Mouse (Mus musculus): ENCODE results near the gene Helz. TPM values are rescaled to one million over a fixed set of nuclear protein-coding genes. Genes with fewer than 3 reads are reported as not detected.
"Not testable (repeated sequence)": the region's sequence is repeated elsewhere in the genome, so short reads cannot be mapped to it uniquely, and the experiment has no call there.

The Helz gene
- polyA plus RNA-seq, 1 experiment from 2014 or later = 22.9 TPM

DNA sequence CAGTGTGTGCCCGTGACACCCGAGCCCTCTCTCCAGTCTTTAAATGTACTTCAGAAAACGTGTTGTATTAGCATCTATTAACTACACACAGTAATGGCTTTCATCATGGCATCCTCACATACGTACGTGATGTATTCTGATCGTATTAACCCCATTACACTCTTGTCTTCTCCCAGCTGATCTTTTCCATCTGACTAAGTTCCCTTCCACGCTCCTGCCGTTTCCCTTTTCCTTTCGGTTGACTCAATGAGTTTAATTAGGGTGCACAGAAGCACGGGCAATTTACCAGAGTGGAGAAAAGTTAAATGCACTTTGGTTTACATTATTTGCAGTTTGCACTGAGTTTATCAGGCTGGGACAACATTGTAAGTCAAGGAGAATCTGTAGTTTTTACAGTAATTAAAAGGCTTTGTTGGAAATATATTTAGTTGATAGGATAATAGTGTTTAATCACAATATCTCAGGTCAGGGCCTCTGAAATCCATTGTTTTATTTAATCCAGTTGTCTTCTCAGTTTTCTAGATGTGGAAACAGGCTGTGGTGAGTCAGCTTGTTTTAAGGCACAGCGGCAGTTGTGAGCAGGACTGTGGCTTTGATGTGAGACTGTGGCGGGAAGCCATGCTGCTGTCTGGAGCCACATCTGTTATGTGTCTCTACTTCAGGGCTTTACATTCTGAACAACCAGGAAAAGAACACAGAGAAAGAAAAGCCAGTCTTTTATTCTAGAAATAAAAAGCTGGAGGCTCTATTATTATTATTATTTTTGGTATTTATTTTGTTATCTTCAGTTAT lies 37.1 kb downstream of the Helz start:
- ATAC-seq (replicated peaks; ENCODE audit: low FRiP score) = no peak
- peak overlapping the region; percentile 2; the same call in 1 of the 2 replicates for H3K27ac ChIP-seq
- no peaks in the 10 kb centered on the region for H3K27me3 ChIP-seq
- H3K4me1 ChIP-seq = 0 out of 2 replicates have a peak, but pooled peaks cover 15% of the 10 kb centered on the region
- no peaks in the 10 kb centered on the region for H3K9me3 ChIP-seq (replicated peaks)
- no peak overlapping the region for H3K4me3 ChIP-seq (replicated peaks)
- H3K4me2 ChIP-seq = no peak overlapping the region
- WGBS = 51% methylated on average over 12 of the region's 12 CpGs
- no peak overlapping the region for H3K9ac ChIP-seq
- peaks cover 44% of the 10 kb centered on the region for H3K36me3 ChIP-seq

DNA sequence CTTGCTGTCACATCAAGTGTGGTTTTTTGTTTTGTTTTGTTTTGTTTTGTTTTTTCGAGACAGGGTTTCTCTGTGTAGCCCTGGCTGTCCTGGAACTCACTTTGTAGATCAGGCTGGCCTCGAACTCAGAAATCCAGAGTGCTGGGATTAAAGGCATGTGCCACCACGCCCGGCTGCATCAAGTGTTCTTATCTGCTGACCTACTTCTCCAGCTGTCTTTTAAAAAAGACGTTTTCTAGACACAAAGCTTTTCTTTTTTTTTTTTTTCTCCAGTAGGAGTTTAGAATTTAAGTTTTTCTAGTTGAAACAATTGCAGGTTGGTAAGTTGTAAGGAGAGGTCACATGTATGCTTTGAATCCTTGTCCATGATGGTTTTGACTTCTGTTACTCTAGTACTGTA lies 38.4 kb downstream of the Helz start:
- not testable (repeated sequence) for ATAC-seq (replicated peaks; ENCODE audit: low FRiP score); H3K27ac ChIP-seq; H3K9me3 ChIP-seq (replicated peaks); H3K27me3 ChIP-seq; H3K4me2 ChIP-seq; H3K4me3 ChIP-seq (replicated peaks); H3K9ac ChIP-seq
- peaks cover 39% of the 10 kb centered on the region for H3K36me3 ChIP-seq
- WGBS = 84% methylated on average over 5 of the region's 5 CpGs
- 0 out of 2 replicates have a peak, but pooled peaks cover 15% of the 10 kb centered on the region for H3K4me1 ChIP-seq

DNA sequence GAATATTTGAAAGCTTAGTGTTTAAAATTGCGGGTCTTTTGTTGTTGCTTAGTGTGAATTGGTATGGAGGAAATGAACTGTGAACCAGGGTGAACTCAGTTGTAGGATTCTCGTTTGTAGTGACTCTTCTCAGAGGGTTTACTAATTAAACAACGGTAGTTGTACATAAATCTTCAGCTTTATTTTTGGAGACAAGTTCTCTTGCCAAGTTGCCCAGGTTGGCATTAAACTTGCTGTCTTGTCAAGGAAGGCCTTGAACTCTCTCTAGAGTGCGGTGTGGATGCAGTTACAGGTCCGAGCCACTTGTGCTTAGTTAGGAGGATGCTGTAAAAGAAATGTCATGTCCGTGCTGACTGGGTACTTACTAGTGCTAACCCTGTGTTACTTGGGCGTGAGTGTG lies 39.4 kb downstream of the Helz start:
- WGBS = 79% methylated on average over 7 of the region's 7 CpGs
- H3K4me2 ChIP-seq = no peak overlapping the region

DNA sequence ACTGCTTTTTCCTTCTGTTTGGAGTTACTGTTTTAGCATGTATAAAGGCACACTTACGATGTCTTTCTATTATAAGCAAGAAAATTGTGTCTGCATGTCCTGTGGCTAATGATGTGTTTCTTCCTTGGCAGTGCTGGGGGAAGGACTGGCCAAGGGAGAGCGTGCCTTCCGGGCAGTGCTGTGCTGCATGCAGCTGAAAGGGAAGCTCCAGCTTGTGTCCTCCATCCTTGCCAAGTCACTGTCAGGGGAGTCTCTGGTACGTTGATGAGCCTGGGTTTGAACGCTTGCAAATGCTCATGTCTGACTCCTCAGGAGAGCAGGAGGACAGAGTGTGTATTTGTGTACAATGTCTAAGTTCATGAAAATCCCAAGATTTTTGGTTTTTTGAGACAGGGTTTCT lies 44.8 kb downstream of the Helz start:
- Histone ChIP-seq H3K4me1 (no peaks in the 10 kb centered on the region), H3K4me2 (no peak overlapping the region), H3K9me3 (replicated peaks) (no peaks in the 10 kb centered on the region), H3K4me3 (replicated peaks) (no peak overlapping the region), H3K27me3 (no peaks in the 10 kb centered on the region), H3K9ac (no peak overlapping the region), H3K27ac (no peak overlapping the region), H3K36me3 (peaks cover 69% of the 10 kb centered on the region)
- no peak for ATAC-seq (replicated peaks; ENCODE audit: low FRiP score)
- 94% methylated on average over 5 of the region's 5 CpGs for WGBS

More for the DNA sequence above, 39.4 kb downstream of the Helz start:
- ATAC-seq (replicated peaks; ENCODE audit: low FRiP score) = no peak
- Histone ChIP-seq H3K4me1 (0 out of 2 replicates have a peak, but pooled peaks cover 15% of the 10 kb centered on the region), H3K9me3 (replicated peaks) (no peaks in the 10 kb centered on the region), H3K27me3 (no peaks in the 10 kb centered on the region), H3K4me3 (replicated peaks) (no peak overlapping the region), H3K27ac (no peak overlapping the region), H3K36me3 (peaks cover 39% of the 10 kb centered on the region), H3K9ac (no peak overlapping the region)

DNA sequence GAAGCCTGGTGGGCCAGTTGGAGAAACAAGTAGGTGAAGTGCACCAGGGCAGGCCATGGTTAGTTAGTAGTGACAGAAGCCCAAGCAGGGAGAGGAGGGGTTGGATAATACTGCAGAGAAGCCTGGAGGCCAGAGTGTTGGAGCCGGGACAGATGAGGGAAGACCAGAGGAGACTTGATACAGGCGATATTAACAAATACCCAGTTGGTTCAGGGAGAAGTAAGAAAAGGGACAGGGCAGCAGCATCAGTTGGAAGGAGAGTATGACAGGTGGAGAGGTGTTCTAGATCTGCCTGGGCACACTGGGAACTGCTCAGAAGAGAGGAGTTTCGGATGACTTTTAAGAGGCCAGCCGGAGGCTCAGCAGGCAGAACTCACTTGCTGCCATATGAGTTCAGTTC lies 49.7 kb downstream of the Helz start:
- Histone ChIP-seq H3K36me3 (peaks cover 83% of the 10 kb centered on the region), H3K9me3 (replicated peaks) (no peaks in the 10 kb centered on the region), H3K4me1 (no peaks in the 10 kb centered on the region), H3K27me3 (no peaks in the 10 kb centered on the region), H3K27ac (no peak overlapping the region), H3K4me2 (no peak overlapping the region), H3K4me3 (replicated peaks) (no peak overlapping the region), H3K9ac (no peak overlapping the region)
- WGBS = 98% methylated on average over 4 of the region's 4 CpGs
- no peak for ATAC-seq (replicated peaks; ENCODE audit: low FRiP score)

DNA sequence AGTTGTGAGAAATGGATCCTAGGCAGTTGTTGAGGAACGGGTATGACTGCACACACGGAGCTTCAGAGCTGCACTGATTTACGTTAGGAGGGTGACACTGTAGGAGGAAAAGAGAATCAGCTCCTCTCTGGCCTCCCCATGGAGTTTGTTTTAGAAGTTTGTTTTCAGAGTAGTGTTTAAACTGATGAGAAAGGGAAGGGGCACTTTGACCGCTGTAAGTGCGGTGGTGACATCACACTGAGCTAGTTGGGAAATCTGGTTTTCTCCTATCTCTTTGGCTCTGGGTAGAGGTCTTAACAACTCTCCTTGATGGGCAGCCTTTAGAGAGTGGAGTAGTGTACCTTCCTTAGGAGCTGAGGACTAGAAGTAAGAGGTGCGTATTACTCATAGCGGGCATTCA lies 58.0 kb downstream of the Helz start:
- Histone ChIP-seq H3K4me3 (replicated peaks) (no peak overlapping the region), H3K9ac (no peak overlapping the region), H3K4me2 (no peak overlapping the region), H3K27me3 (no peaks in the 10 kb centered on the region), H3K27ac (no peak overlapping the region), H3K4me1 (0 out of 2 replicates have a peak, but pooled peaks cover 4% of the 10 kb centered on the region), H3K36me3 (peaks cover 72% of the 10 kb centered on the region), H3K9me3 (replicated peaks) (no peaks in the 10 kb centered on the region)
- WGBS = 84% methylated on average over 7 of the region's 7 CpGs
- ATAC-seq (replicated peaks; ENCODE audit: low FRiP score) = no peak

DNA sequence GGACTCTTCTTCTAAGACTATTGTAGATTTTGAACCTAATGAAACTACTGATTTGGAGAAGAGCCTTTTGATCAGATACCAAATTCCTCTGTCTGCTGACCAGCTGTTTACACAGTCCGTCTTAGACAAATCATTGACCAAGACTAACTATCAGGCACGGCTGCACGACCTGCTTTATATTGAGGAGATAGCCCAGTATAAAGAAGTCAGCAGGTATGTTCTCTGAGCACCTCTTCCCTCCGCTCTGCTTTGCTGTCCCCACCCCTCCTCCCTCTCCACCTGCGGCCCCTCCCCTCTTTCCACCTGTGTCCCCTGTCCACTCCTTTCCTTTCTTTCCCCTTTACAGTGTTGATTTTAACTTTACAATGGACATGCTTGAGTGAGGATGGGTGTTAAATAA lies 66.2 kb downstream of the Helz start:
- Histone ChIP-seq H3K9me3 (replicated peaks) (no peaks in the 10 kb centered on the region), H3K9ac (no peak overlapping the region), H3K4me2 (no peak overlapping the region), H3K36me3 (peaks cover 57% of the 10 kb centered on the region), H3K27me3 (no peaks in the 10 kb centered on the region), H3K4me1 (no peaks in the 10 kb centered on the region), H3K27ac (no peak overlapping the region), H3K4me3 (replicated peaks) (no peak overlapping the region)
- WGBS = 73% methylated on average over 5 of the region's 5 CpGs
- no peak for ATAC-seq (replicated peaks; ENCODE audit: low FRiP score)

DNA sequence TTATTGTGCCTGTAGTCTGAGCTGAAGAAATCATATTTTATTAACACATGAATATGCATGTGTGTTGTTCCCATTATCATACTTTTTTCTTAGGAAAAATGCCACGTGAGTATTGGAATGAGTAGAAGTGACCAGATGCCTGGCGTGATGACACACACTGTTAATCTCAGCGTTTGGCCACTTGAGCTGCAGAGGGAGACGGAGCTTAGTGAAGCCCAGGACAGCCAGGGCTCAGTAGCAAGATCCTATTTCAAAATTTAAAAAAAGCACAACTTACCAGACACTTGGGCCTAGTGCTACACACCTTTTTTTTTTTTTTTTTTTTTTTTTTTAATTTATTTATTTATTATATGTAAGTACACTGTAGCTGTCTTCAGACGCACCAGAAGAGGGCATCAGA lies 68.0 kb downstream of the Helz start:
- no peaks in the 10 kb centered on the region for H3K9me3 ChIP-seq (replicated peaks)
- no peak overlapping the region for H3K9ac ChIP-seq
- no peaks in the 10 kb centered on the region for H3K4me1 ChIP-seq
- H3K27ac ChIP-seq = no peak overlapping the region
- peaks cover 69% of the 10 kb centered on the region for H3K36me3 ChIP-seq
- 81% methylated on average over 5 of the region's 5 CpGs for WGBS
- H3K27me3 ChIP-seq = no peaks in the 10 kb centered on the region
- no peak for ATAC-seq (replicated peaks; ENCODE audit: low FRiP score)
- no peak overlapping the region for H3K4me3 ChIP-seq (replicated peaks)
- H3K4me2 ChIP-seq = no peak overlapping the region

DNA sequence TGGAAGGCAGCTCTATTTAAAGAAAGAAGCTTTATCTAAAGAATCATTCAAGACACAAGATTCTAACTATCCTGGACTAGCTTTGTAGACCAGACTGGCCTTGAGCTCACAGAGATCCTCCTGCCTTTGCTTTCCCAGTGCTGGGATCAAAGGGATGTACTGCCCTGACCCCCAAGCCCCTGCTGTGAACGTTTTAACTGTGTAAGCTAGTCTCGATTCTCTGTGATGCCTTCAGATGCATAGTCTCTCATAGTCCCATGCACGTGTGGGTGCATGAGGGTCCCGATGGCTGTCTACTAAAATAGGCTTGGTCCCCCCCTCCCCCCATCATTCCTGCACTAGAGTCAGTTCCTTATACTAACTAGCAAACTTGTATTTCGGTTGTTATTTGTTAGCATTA lies 70.2 kb downstream of the Helz start:
- no peak overlapping the region for H3K4me3 ChIP-seq (replicated peaks)
- H3K4me1 ChIP-seq = no peaks in the 10 kb centered on the region
- ATAC-seq (replicated peaks; ENCODE audit: low FRiP score) = no peak
- H3K9ac ChIP-seq = no peak overlapping the region
- WGBS = 61% methylated on average over 5 of the region's 5 CpGs
- H3K27ac ChIP-seq = no peak overlapping the region
- no peaks in the 10 kb centered on the region for H3K27me3 ChIP-seq
- H3K36me3 ChIP-seq = peaks cover 74% of the 10 kb centered on the region
- no peak overlapping the region for H3K4me2 ChIP-seq
- no peaks in the 10 kb centered on the region for H3K9me3 ChIP-seq (replicated peaks)

DNA sequence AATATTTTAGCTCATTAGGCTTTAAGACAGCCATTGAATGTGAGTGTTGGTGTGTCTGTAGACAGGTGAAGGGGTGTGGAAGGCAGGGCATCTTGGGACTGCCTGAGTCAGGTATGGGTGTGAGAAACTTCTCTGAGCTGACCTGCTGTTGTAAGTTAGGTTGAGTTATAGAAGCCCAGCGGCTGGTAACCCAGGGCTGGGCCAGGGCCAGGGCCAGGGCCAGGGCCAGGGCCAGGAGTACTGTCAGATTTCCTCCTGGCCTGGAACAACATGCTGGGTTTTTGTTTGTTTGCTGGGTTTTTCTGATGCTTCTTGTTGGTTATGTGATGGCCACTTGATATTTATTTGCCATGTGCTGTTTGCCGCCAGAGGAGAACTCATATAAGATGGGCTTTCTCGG lies 76.9 kb downstream of the Helz start:
- no peak for ATAC-seq (replicated peaks; ENCODE audit: low FRiP score)
- H3K4me2 ChIP-seq = no peak overlapping the region
- H3K4me3 ChIP-seq (replicated peaks) = no peak overlapping the region
- H3K9ac ChIP-seq = no peak overlapping the region
- H3K27me3 ChIP-seq = no peaks in the 10 kb centered on the region
- no peak overlapping the region for H3K27ac ChIP-seq
- H3K36me3 ChIP-seq = peaks cover 70% of the 10 kb centered on the region
- 98% methylated on average over 3 of the region's 3 CpGs for WGBS
- no peaks in the 10 kb centered on the region for H3K9me3 ChIP-seq (replicated peaks)
- H3K4me1 ChIP-seq = no peaks in the 10 kb centered on the region

DNA sequence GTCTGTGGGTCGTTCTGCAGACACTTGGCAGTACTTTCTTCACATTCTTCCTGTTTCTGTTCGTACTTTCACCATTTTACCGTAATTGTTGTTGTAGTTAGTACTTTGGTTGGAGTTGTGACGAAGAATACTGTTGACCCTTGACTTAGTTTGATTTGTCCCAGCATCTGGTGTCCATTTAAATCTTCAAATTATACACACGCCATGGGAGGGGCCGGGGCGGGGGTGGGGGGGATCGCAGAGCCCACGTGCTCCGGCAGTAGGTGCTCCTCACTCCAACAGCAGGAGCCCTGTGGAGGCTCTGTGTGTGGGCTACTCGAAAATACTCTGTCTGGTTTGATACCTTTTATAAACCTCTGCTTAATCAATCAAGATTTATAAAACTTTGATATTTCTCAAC lies 78.0 kb downstream of the Helz start:
- 87% methylated on average over 11 of the region's 11 CpGs for WGBS
- Histone ChIP-seq H3K36me3 (peaks cover 63% of the 10 kb centered on the region), H3K4me3 (replicated peaks) (no peak overlapping the region), H3K27me3 (no peaks in the 10 kb centered on the region), H3K9me3 (replicated peaks) (no peaks in the 10 kb centered on the region), H3K4me1 (no peaks in the 10 kb centered on the region), H3K9ac (no peak overlapping the region), H3K27ac (no peak overlapping the region), H3K4me2 (no peak overlapping the region)
- ATAC-seq (replicated peaks; ENCODE audit: low FRiP score) = no peak

DNA sequence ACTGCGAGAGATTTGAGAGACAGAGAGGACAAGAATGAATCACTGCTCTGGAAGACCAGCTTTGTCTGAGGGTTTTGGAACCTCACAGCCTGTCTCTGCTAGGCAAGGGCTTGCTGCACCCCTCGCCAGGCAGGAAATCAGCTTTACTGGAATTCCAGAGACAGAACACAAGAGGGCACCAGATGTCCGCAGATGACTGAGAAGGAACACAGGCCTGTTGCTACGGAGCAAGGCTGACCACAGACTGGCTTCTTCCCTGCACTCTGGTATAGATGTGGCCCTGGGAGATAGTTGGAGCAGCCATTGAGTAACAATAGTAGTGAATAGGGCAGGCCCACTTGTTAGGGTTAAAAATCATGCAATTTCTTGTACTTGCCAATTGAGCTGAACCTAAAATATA lies 81.8 kb downstream of the Helz start:
- no peak overlapping the region for H3K4me2 ChIP-seq
- H3K9me3 ChIP-seq (replicated peaks) = no peaks in the 10 kb centered on the region
- H3K36me3 ChIP-seq = peaks cover 68% of the 10 kb centered on the region
- H3K27ac ChIP-seq = no peak overlapping the region
- H3K27me3 ChIP-seq = no peaks in the 10 kb centered on the region
- no peaks in the 10 kb centered on the region for H3K4me1 ChIP-seq
- no peak overlapping the region for H3K4me3 ChIP-seq (replicated peaks)
- H3K9ac ChIP-seq = no peak overlapping the region
- ATAC-seq (replicated peaks; ENCODE audit: low FRiP score) = no peak; the same call in 1 of the 2 replicates
- WGBS = 36% methylated on average over 4 of the region's 4 CpGs

DNA sequence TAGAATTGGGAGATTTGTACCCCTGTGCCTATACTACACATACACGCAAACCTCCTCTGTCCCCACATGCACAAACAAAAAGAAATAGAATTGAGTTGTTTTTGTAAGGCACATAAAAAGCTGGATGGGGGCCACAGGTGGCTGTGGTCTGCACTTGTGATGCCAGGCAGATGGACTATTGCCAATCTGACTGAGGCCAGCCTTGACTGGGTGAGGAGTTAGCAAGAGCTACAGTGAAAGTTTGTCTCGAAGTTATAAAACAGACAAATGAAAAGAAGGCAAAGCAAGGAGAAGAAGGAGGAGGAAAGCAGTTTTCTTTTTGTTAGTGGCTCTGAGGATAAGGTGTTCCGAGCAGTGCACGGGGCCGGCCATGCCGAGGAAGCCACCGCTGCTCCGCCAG lies 82.2 kb downstream of the Helz start:
- Histone ChIP-seq H3K4me2 (no peak overlapping the region), H3K4me3 (replicated peaks) (no peak overlapping the region), H3K4me1 (no peaks in the 10 kb centered on the region), H3K9me3 (replicated peaks) (no peaks in the 10 kb centered on the region), H3K9ac (no peak overlapping the region), H3K27me3 (no peaks in the 10 kb centered on the region), H3K36me3 (peaks cover 70% of the 10 kb centered on the region), H3K27ac (no peak overlapping the region)
- no peak for ATAC-seq (replicated peaks; ENCODE audit: low FRiP score)
- 92% methylated on average over 8 of the region's 8 CpGs for WGBS

All from kidney, embryonic 15.5 days (tissue).